Mouse (Mus musculus) midbrain, embryonic 13.5 days (tissue): ENCODE data around the gene Foxn1. TPM values are rescaled to one million over a fixed set of nuclear protein-coding genes. Genes with fewer than 3 reads are reported as not detected.

Experiments
- ATAC-seq: fragments of 200-750 bp; cut with Nextera tagmentation; 2 replicates; pipeline ENCODE4 v1.8.0; 2017; ENCODE audit warnings: mild to moderate bottlenecking, moderate TSS enrichment, moderate library complexity
- H3K27ac ChIP-seq: fragments of 300-500 bp; sonication (generic); 2 replicates; pipeline ENCODE4 v1.5.1; 2015; ENCODE audit warnings: inconsistent platforms, mild to moderate bottlenecking, moderate library complexity
- H3K27me3 ChIP-seq: fragments of 300-500 bp; sonication (generic); 2 replicates; pipeline ENCODE4 v1.6.1; 2015; ENCODE audit warnings: mild to moderate bottlenecking, inconsistent platforms
- H3K36me3 ChIP-seq: fragments of 300-500 bp; sonication (generic); 2 replicates; pipeline ENCODE4 v1.6.1; 2015; ENCODE audit warnings: mild to moderate bottlenecking, inconsistent platforms
- H3K4me1 ChIP-seq: fragments of 300-500 bp; sonication (generic); replicated peaks from 2 replicates; pipeline ENCODE4 v1.6.1; 2015; ENCODE audit warnings: inconsistent platforms
- H3K4me2 ChIP-seq: fragments of 300-500 bp; sonication (generic); replicated peaks from 2 replicates; pipeline ENCODE4 v1.6.1; 2015; ENCODE audit warnings: moderate library complexity, mild to moderate bottlenecking, inconsistent platforms
- H3K4me3 ChIP-seq: fragments of 300-500 bp; sonication (generic); replicated peaks from 2 replicates; pipeline ENCODE4 v1.5.1; 2015; ENCODE audit warnings: mild to moderate bottlenecking, inconsistent platforms
- H3K9ac ChIP-seq: fragments of 300-500 bp; sonication (generic); replicated peaks from 2 replicates; pipeline ENCODE4 v1.6.1; 2015; ENCODE audit warnings: mild to moderate bottlenecking, inconsistent platforms
- H3K9me3 ChIP-seq: fragments of 300-500 bp; sonication (generic); 2 replicates; pipeline ENCODE4 v1.6.1; 2016; ENCODE audit warnings: mild to moderate bottlenecking, inconsistent platforms
- WGBS: fragments of 180-500 bp; shearing (Covaris S2); methylation state at CpG from one replicate; pipeline ENCODE4 v1.1.7; 2015; 5-methylcytosine and 5-hydroxymethylcytosine counted together
- polyA plus RNA-seq: library from polyadenylated mRNA; unstranded; fragments of >200 nt; fragmentation: Nextera tagmentation; extraction: Ambion mirVana; gene quantifications from 2 replicates; pipeline ENCODE4 v1.2.1, GENCODE M21; 2015

The Foxn1 gene
- polyA plus RNA-seq, 1 experiment from 2014 or later, result not detected

DNA sequence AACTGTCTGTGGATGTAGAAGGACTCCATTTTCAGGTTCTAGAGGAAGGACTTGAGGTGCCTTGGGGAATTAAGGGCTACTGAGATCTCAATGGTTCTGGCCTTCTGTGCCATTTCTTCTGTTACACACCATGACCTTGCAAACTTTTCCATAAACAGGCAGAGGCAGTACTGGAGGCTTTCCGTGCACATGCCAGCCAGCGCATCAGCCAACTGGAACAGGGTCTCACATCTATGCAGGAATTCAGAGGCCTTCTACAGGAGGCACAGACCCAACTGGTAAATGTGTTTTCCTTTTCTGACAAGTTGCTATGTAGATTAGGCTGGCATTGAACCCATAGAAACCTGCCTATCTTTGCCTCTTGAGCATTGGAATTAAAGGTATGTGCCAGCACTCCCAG, 72.7 kb downstream of the Foxn1 start:
- WGBS, result 100% methylated on average over 2 of the region's 2 CpGs
- H3K36me3 ChIP-seq, result peaks cover 65% of the 10 kb centered on the region
- H3K9ac ChIP-seq, result no peak overlapping the region
- no peaks in the 10 kb centered on the region for H3K4me1 ChIP-seq
- H3K27ac ChIP-seq, result no peak overlapping the region
- no peak for ATAC-seq
- no peaks in the 10 kb centered on the region for H3K27me3 ChIP-seq
- no peak overlapping the region for H3K4me2 ChIP-seq
- no peaks in the 10 kb centered on the region for H3K9me3 ChIP-seq
- H3K4me3 ChIP-seq, result no peak overlapping the region

DNA sequence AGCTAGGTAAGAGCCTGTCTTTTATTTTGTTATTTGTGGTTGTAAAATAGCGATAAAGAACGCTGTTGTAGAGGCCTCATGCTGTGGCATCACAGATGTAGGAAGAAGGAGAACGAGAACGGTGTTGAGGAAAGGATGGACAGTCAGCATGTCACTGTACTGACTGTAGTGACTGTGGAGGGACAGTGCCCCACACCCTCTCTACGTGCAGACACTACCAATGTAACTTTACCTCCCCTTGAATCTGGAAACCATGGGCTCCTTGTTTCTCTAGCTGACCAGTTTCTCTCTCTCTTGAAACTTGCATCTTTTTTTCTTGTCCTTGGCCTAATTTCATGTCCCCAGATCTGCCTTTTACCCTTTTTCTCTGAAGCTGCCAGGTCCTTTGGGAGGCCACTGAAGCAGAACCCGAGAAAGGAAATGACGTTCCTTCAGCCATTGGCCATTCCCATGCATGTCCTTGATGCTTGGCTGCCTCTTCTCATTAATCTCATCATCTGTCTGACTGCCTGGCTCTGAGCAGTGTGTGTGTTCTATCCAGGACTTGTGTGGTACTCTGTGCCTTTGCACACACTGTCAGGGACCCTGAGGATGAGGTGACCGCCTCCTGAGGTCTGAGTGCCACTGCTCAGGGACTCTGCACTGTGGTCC, 75.4 kb downstream of the Foxn1 start:
- H3K9me3 ChIP-seq, result no peaks in the 10 kb centered on the region
- H3K4me2 ChIP-seq, result no peak overlapping the region
- H3K36me3 ChIP-seq, result peaks cover 45% of the 10 kb centered on the region
- H3K27me3 ChIP-seq, result no peaks in the 10 kb centered on the region
- H3K27ac ChIP-seq, result no peak overlapping the region
- 75% methylated on average over 8 of the region's 8 CpGs for WGBS
- no peak overlapping the region for H3K9ac ChIP-seq
- ATAC-seq, result no peak
- H3K4me1 ChIP-seq, result no peaks in the 10 kb centered on the region
- H3K4me3 ChIP-seq, result no peak overlapping the region

Other genes starting within 250 kb of the Foxn1 start
- gene Traf4, start 221.0 kb downstream of the Foxn1 start, polyA plus RNA-seq, result 120 and 139 TPM in 2 replicates
- gene Nek8, start 209.9 kb downstream of the Foxn1 start, polyA plus RNA-seq, result 4.7 and 5.2 TPM in 2 replicates
- gene Tlcd1, start 209.8 kb downstream of the Foxn1 start, polyA plus RNA-seq, result 5.0 and 5.9 TPM in 2 replicates
- gene Rpl23a, start 203.0 kb downstream of the Foxn1 start, polyA plus RNA-seq, result 934 and 937 TPM in 2 replicates
- gene Rab34, start 198.1 kb downstream of the Foxn1 start, polyA plus RNA-seq, result 42.0 and 43.4 TPM in 2 replicates
- gene Proca1, start 193.2 kb downstream of the Foxn1 start, polyA plus RNA-seq, result 0.84 and 2.2 TPM in 2 replicates
- 78.7 and 81.1 TPM in 2 replicates for gene Sdf2, start 140.8 kb downstream of the Foxn1 start, polyA plus RNA-seq
- 30.3 and 30.8 TPM in 2 replicates for gene Supt6, start 140.6 kb downstream of the Foxn1 start, polyA plus RNA-seq
- gene 2610507B11Rik, start 124.8 kb downstream of the Foxn1 start, polyA plus RNA-seq, result 60.6 and 62.3 TPM in 2 replicates
- gene BC030499, start 95.7 kb downstream of the Foxn1 start, polyA plus RNA-seq, result 0.28 and 0.87 TPM in 2 replicates
- gene Spag5, start 85.0 kb downstream of the Foxn1 start, polyA plus RNA-seq, result 17.3 and 20.7 TPM in 2 replicates
- gene Aldoc, start 63.6 kb downstream of the Foxn1 start, polyA plus RNA-seq, result 26.3 and 28.3 TPM in 2 replicates
- 60.9 and 66.6 TPM in 2 replicates for gene Pigs, start 58.1 kb downstream of the Foxn1 start, polyA plus RNA-seq
- 69.1 and 75.4 TPM in 2 replicates for gene Unc119, start 43.1 kb downstream of the Foxn1 start, polyA plus RNA-seq
- not detected in 2 replicates for gene Slc13a2, start 35.7 kb upstream of the Foxn1 start, polyA plus RNA-seq
- 20.4 and 20.8 TPM in 2 replicates for gene Slc46a1, start 79.1 kb upstream of the Foxn1 start, polyA plus RNA-seq
- gene Sarm1, start 111.2 kb upstream of the Foxn1 start, polyA plus RNA-seq, result 41.4 and 47.8 TPM in 2 replicates
- 109 and 138 TPM in 2 replicates for gene Vtn, start 112.5 kb upstream of the Foxn1 start, polyA plus RNA-seq
- gene Sebox, start 116.9 kb upstream of the Foxn1 start, polyA plus RNA-seq, result not detected in 2 replicates
- 95.9 and 97.6 TPM in 2 replicates for gene Tmem199, start 125.6 kb upstream of the Foxn1 start, polyA plus RNA-seq
- gene Poldip2, start 125.6 kb upstream of the Foxn1 start, polyA plus RNA-seq, result 176 and 178 TPM in 2 replicates
- gene Tnfaip1, start 149.8 kb upstream of the Foxn1 start, polyA plus RNA-seq, result 55.0 and 58.8 TPM in 2 replicates
- gene Ift20, start 149.8 kb upstream of the Foxn1 start, polyA plus RNA-seq, result 124 and 126 TPM in 2 replicates
- 28.7 and 33.5 TPM in 2 replicates for gene Tmem97, start 164.2 kb upstream of the Foxn1 start, polyA plus RNA-seq